Mouse (Mus musculus) heart, adult 2 months (tissue): ENCODE measurements at regions not wholly inside any gene's neighbourhood (a gene's known extent, or its start where the extent isn't known, plus 50 kb on each side); places are given as distances from the start of the nearest gene placed in this dataset.

Source experiments
- CTCF ChIP-seq: fragments of 200-600 bp; IDR thresholded peaks from 2 replicates; pipeline ENCODE4 v1.8.1; 2022; ENCODE audit warnings: antibody characterized with exemption, mild to moderate bottlenecking, moderate library complexity
- EP300 ChIP-seq: fragments of 200-500 bp; IDR thresholded peaks from 2 replicates; pipeline ENCODE4 v1.6.1; 2011; ENCODE audit warnings: low read depth, low read length, control low read depth; ENCODE audit not compliant: insufficient read depth
- POLR2A ChIP-seq: fragments of 200-500 bp; IDR thresholded peaks from 2 replicates; pipeline ENCODE4 v1.6.1; 2011; ENCODE audit warnings: mild to moderate bottlenecking, low read depth, low read length, control low read depth; ENCODE audit not compliant: insufficient read depth

GRCm38 (mm10) chr8:116255398-116255797 lies 249.4 kb upstream of the Dynlrb2 start:
- no peak for TF ChIP-seq CTCF
- no peak for TF ChIP-seq POLR2A
- TF ChIP-seq EP300 = no peak
